Comparison of ENCODE assay signal across 16 mouse cellular contexts in genomic region chr8:118809660-118810059, GRCm38 (mm10).
"Had no signal": no experiment of that assay in that cellular context is flagged by ENCODE, and none has a peak within 500 bp of the region (broad histone marks: within the 10 kb centered on the region; RNA-seq: fewer than 3 reads in every experiment).

No protein-coding gene starts in this region.

- DNase-seq: gastrocnemius, postnatal 14 days; gastrocnemius, postnatal 36 days; heart, adult 11 months; heart, adult 2 months; heart, postnatal 10 days; heart, postnatal 4 days; kidney, adult 18-20 months; kidney, adult 8-10 months; kidney, postnatal 10 days; kidney, postnatal 25 days; kidney, postnatal 4 days; liver had no signal

- ATAC-seq: hindbrain, embryonic 16.5 days; inflammation-experienced regulatory T-cells, adult 6 months; intestine, embryonic 15.5 days; intestine, postnatal 0 days had no signal
